8 mouse cellular contexts compared by ENCODE assay signal in the genomic region with DNA sequence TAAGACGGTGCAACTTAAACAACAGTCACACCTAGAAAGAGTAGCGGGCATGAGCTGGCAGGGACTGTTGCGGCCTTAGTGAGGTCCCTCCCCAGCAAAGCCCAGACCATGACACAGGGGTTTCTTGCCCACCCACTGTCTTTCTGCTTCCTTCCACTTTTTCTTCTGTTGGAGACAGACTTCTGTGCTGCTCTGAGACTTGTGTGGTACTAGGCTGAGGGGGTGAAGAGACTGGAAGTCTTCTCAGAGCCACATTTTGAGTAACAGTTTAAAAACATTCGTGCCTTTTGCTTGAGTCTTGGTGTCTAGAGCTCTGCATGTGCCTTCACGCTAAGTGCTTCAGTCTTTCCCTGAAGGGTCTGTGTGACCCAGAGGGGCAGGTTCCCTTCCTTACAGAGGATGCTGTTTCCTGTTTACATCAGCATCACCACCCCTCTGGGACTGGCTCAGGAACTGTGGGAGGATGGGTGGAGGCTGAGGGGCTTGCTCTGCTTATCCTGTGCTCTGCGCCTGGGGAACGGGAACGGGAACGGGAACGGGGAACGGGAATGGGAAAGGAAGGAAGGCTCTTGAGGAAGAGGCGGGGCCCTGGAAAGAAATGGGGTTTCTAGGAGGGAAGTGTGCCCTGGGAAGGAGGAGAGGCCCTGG. TPM values are rescaled to one million over a fixed set of nuclear protein-coding genes. Genes with fewer than 3 reads are reported as not detected.
DNase-seq lines count a peak whose midpoint lies in the region; ATAC-seq and TF ChIP-seq lines count a peak whose summit lies in the region.

No protein-coding gene starts in this region.

- TF ChIP-seq EP300 in liver, embryonic 14.5 days (IDR thresholded peaks at IDR 0.05; ENCODE audit: low read depth) = no peak

- TF ChIP-seq CTCF in lung, adult 2 months (IDR thresholded peaks at IDR 0.05; ENCODE audit: insufficient read depth, low read length) = no peak
- no peak for TF ChIP-seq CTCF in gastrocnemius, adult 2 months (IDR thresholded peaks at IDR 0.05)
- no peak for TF ChIP-seq CTCF in liver, embryonic 14.5 days (IDR thresholded peaks at IDR 0.05; ENCODE audit: low read depth)

- no peaks in the 10 kb centered on the region for H3K36me3 ChIP-seq in hindbrain, embryonic 16.5 days (ENCODE audit: control insufficient read depth, insufficient read depth, low read length)
- H3K36me3 ChIP-seq in liver, embryonic 14.5 days (replicated peaks; ENCODE audit: control insufficient read depth, insufficient read depth, low read depth) = no peaks in the 10 kb centered on the region
- peaks cover 21% of the 10 kb centered on the region for H3K36me3 ChIP-seq in midbrain, embryonic 10.5 days

- WGBS in lung, adult 2 months = 41% methylated on average over 12 of the region's 12 CpGs
- 86% methylated on average over 12 of the region's 12 CpGs for WGBS in hindbrain, embryonic 16.5 days
- WGBS in liver, embryonic 14.5 days (ENCODE audit: insufficient replicate concordance) = 46% methylated on average over 12 of the region's 12 CpGs
- WGBS in midbrain, embryonic 10.5 days = 85% methylated on average over 12 of the region's 12 CpGs

- no peak overlapping the region for H3K9ac ChIP-seq in hindbrain, embryonic 16.5 days (ENCODE audit: low read depth, low read length)
- H3K9ac ChIP-seq in liver, embryonic 14.5 days (replicated peaks) = no peak overlapping the region

- no peak overlapping the region for H3K4me2 ChIP-seq in hindbrain, embryonic 16.5 days (ENCODE audit: low read length)
- H3K4me2 ChIP-seq in liver, embryonic 14.5 days (ENCODE audit: low read depth) = no peak overlapping the region

- TF ChIP-seq POLR2A in lung, adult 2 months (IDR thresholded peaks at IDR 0.05; ENCODE audit: borderline replicate concordance, extremely low read depth, low read depth, low read length) = no peak

- peak; percentile 31; the same call in 1 of the 2 replicates for ATAC-seq in hindbrain, embryonic 16.5 days
- ATAC-seq in liver, embryonic 14.5 days (ENCODE audit: insufficient read depth) = peak; percentile 56

- H3K9me3 ChIP-seq in hindbrain, embryonic 16.5 days (ENCODE audit: control insufficient read depth, low read length) = peaks cover 3% of the 10 kb centered on the region; the same call in 1 of the 2 replicates
- H3K9me3 ChIP-seq in liver, embryonic 14.5 days (ENCODE audit: control insufficient read depth, low read length) = no peaks in the 10 kb centered on the region
- peaks cover 8% of the 10 kb centered on the region for H3K9me3 ChIP-seq in midbrain, embryonic 10.5 days (replicated peaks)

- no peak overlapping the region for H3K4me3 ChIP-seq in lung, adult 2 months (replicated peaks; ENCODE audit: extremely low read depth, low read depth, low read length)
- H3K4me3 ChIP-seq in gastrocnemius, adult 2 months = peak overlapping the region; percentile 53
- H3K4me3 ChIP-seq in hindbrain, embryonic 16.5 days (ENCODE audit: low read length) = no peak overlapping the region
- H3K4me3 ChIP-seq in liver, embryonic 14.5 days (ENCODE audit: insufficient read depth in 1 of 2, low read depth in 2 of 2, low read length in 2 of 2) = no peak overlapping the region
- no peak overlapping the region for H3K4me3 ChIP-seq in midbrain, embryonic 10.5 days

- intact Hi-C loops in gastrocnemius, adult 2 months (cut with DNase I) = no loop called here

- DNase-seq in lung, adult 18-20 months = peak; percentile 58 to 78
- DNase-seq in lung, adult 2 months = no peak
- peak; percentile 67 for DNase-seq in gastrocnemius, adult 2 months
- no peak for DNase-seq in liver, embryonic 14.5 days (ENCODE audit: low read depth in 3 of 3, low spot score in 3 of 3)
- DNase-seq in right cerebral cortex, postnatal 14 days = no peak
- no peak for DNase-seq in cerebellum, postnatal 10 days
- DNase-seq in midbrain, embryonic 10.5 days (ENCODE audit: low spot score) = no peak

- peaks cover 41% of the 10 kb centered on the region for H3K4me1 ChIP-seq in lung, adult 2 months (ENCODE audit: control insufficient read depth, insufficient read depth, low read length)
- peaks cover 14% of the 10 kb centered on the region for H3K4me1 ChIP-seq in hindbrain, embryonic 16.5 days (ENCODE audit: control insufficient read depth, insufficient read depth, low read depth, low read length)
- H3K4me1 ChIP-seq in liver, embryonic 14.5 days (replicated peaks; ENCODE audit: control insufficient read depth in 2 of 2, insufficient read depth in 2 of 2, low read length in 1 of 2) = peaks cover 6 to 20% of the 10 kb centered on the region in 2 experiments; a peak in 3 of 4 replicates
- H3K4me1 ChIP-seq in midbrain, embryonic 10.5 days = peaks cover 37% of the 10 kb centered on the region

- H3K27me3 ChIP-seq in hindbrain, embryonic 16.5 days (replicated peaks; ENCODE audit: control insufficient read depth, insufficient read depth, low read length) = no peaks in the 10 kb centered on the region
- no peaks in the 10 kb centered on the region for H3K27me3 ChIP-seq in liver, embryonic 14.5 days (ENCODE audit: control insufficient read depth, insufficient read depth, low read length)
- H3K27me3 ChIP-seq in midbrain, embryonic 10.5 days (ENCODE audit: low read depth, poor library complexity, severe bottlenecking) = no peaks in the 10 kb centered on the region

- H3K27ac ChIP-seq in gastrocnemius, adult 2 months = peak overlapping the region; percentile 87
- peak overlapping the region; percentile 3 for H3K27ac ChIP-seq in hindbrain, embryonic 16.5 days (ENCODE audit: low read depth, low read length)
- no peak overlapping the region for H3K27ac ChIP-seq in liver, embryonic 14.5 days
- no peak overlapping the region for H3K27ac ChIP-seq in midbrain, embryonic 10.5 days (replicated peaks)

RNA-seq across cellular contexts. Expression of a gene that starts 21.7 kb away (rescaled TPM):
- 67.1 and 76.5 TPM in 2 replicates for polyA plus RNA-seq in lung, adult 2 months (2012; rRNA removed)
- total RNA-seq in gastrocnemius, adult 2 months (2021) = 10 to 100 TPM; 13.0 to 17.7 TPM
- polyA plus RNA-seq in hindbrain, embryonic 16.5 days (2015; fragmentation: Nextera tagmentation; extraction: Ambion mirVana) = 46.2 and 46.3 TPM in 2 replicates
- 4.6 TPM in 2 replicates for polyA plus RNA-seq in liver, embryonic 14.5 days (2012; rRNA removed)
- 8.8 and 10.1 TPM in 2 replicates for polyA plus RNA-seq in liver, embryonic 14.5 days (2014; fragmentation: Nextera tagmentation; extraction: Ambion mirVana)
- polyA plus RNA-seq in midbrain, embryonic 10.5 days (2016; fragmentation: Nextera tagmentation; extraction: Ambion mirVana) = 21.4 and 22.7 TPM in 2 replicates

RNA-seq across cellular contexts. Expression of a gene that starts 31.5 kb away (rescaled TPM):
- polyA plus RNA-seq in lung, adult 2 months (2012; rRNA removed) = 52.7 and 59.2 TPM in 2 replicates
- 10 to 100 TPM; 19.0 to 22.9 TPM for total RNA-seq in gastrocnemius, adult 2 months (2021)
- 112 and 114 TPM in 2 replicates for polyA plus RNA-seq in hindbrain, embryonic 16.5 days (2015; fragmentation: Nextera tagmentation; extraction: Ambion mirVana)
- 355 and 391 TPM in 2 replicates for polyA plus RNA-seq in liver, embryonic 14.5 days (2012; rRNA removed)
- 356 and 377 TPM in 2 replicates for polyA plus RNA-seq in liver, embryonic 14.5 days (2014; fragmentation: Nextera tagmentation; extraction: Ambion mirVana)
- polyA plus RNA-seq in midbrain, embryonic 10.5 days (2016; fragmentation: Nextera tagmentation; extraction: Ambion mirVana) = 383 and 428 TPM in 2 replicates

RNA-seq across cellular contexts. Expression of a gene that starts 37.0 kb away (rescaled TPM):
- 67.0 and 86.8 TPM in 2 replicates for polyA plus RNA-seq in lung, adult 2 months (2012; rRNA removed)
- 10 to 100 TPM; 23.2 to 28.1 TPM for total RNA-seq in gastrocnemius, adult 2 months (2021)
- 47.1 and 48.0 TPM in 2 replicates for polyA plus RNA-seq in hindbrain, embryonic 16.5 days (2015; fragmentation: Nextera tagmentation; extraction: Ambion mirVana)
- polyA plus RNA-seq in liver, embryonic 14.5 days (2012; rRNA removed) = 9.0 and 11.8 TPM in 2 replicates
- 15.2 and 15.7 TPM in 2 replicates for polyA plus RNA-seq in liver, embryonic 14.5 days (2014; fragmentation: Nextera tagmentation; extraction: Ambion mirVana)
- 40.3 and 47.6 TPM in 2 replicates for polyA plus RNA-seq in midbrain, embryonic 10.5 days (2016; fragmentation: Nextera tagmentation; extraction: Ambion mirVana)

Comparison
In these comparisons a context has a peak if more than half of its experiments do, and no peak if none do; other contexts are left out.
1. DNase-seq: peak in lung, adult 18-20 months (2 of 2) and gastrocnemius, adult 2 months (single experiment); none in lung, adult 2 months (single experiment), liver, embryonic 14.5 days (0 of 3), right cerebral cortex, postnatal 14 days (single experiment), cerebellum, postnatal 10 days (0 of 2) and midbrain, embryonic 10.5 days (single experiment).
2. H3K27ac ChIP-seq: peak in gastrocnemius, adult 2 months (single experiment) and hindbrain, embryonic 16.5 days (single experiment); none in liver, embryonic 14.5 days (single experiment) and midbrain, embryonic 10.5 days (single experiment).